Mouse (Mus musculus): ENCODE data around the gene Ppargc1a. TPM values are rescaled to one million over a fixed set of nuclear protein-coding genes. Genes with fewer than 3 reads are reported as not detected.

The Ppargc1a gene
- polyA plus RNA-seq, 1 experiment: 2.1 TPM

GRCm38 (mm10) chr5:51584987-51585386 is 17.5 kb upstream of the Ppargc1a start:
- Histone ChIP-seq H3K4me2 (ENCODE audit: low read depth) (no peak overlapping the region), H3K79me2 (ENCODE audit: control insufficient read depth, insufficient read depth) (no peaks in the 10 kb centered on the region), H3K4me3 (no peak overlapping the region), H3ac (ENCODE audit: control insufficient read depth, insufficient read length) (no peak overlapping the region), H3K36me3 (ENCODE audit: control insufficient read depth, insufficient read depth) (no peaks in the 10 kb centered on the region), H3K27me3 (ENCODE audit: control insufficient read depth, insufficient read depth, insufficient read length) (no peaks in the 10 kb centered on the region)
- TF ChIP-seq MYOG (IDR thresholded peaks at IDR 0.05; ENCODE audit: control insufficient read depth in 1 of 3, insufficient read depth in 1 of 3, insufficient read length in 2 of 3, low read depth in 2 of 3) (no peak), POLR2A (IDR thresholded peaks at IDR 0.05; ENCODE audit: insufficient read length, low read depth) (no peak), MYOD1 (IDR thresholded peaks at IDR 0.05; ENCODE audit: control insufficient read depth in 1 of 3, insufficient read length in 2 of 3, low read depth in 2 of 3) (no peak), SRF (IDR thresholded peaks at IDR 0.05; ENCODE audit: control insufficient read depth, insufficient read length, low read depth) (no peak), USF1 (IDR thresholded peaks at IDR 0.05; ENCODE audit: low read depth) (no peak), CEBPB (IDR thresholded peaks at IDR 0.05; ENCODE audit: insufficient read depth, poor library complexity, severe bottlenecking) (no peak), MAX (IDR thresholded peaks at IDR 0.05; ENCODE audit: low read depth) (no peak), TCF3 (IDR thresholded peaks at IDR 0.05; ENCODE audit: insufficient read length, low read depth) (no peak), POLR2AphosphoS2 (IDR thresholded peaks at IDR 0.05; ENCODE audit: insufficient read length, low read depth) (no peak), E2F4 (IDR thresholded peaks at IDR 0.05; ENCODE audit: insufficient read depth) (no peak), REST (IDR thresholded peaks at IDR 0.05; ENCODE audit: insufficient read depth, insufficient read length) (no peak), TCF12 (IDR thresholded peaks at IDR 0.05; ENCODE audit: insufficient read depth, poor library complexity, severe bottlenecking) (no peak)

- Histone ChIP-seq H3K4me2 (ENCODE audit: low read depth) (no peak overlapping the region), H3K4me3 (no peak overlapping the region), H3K79me2 (ENCODE audit: control insufficient read depth, insufficient read depth) (no peaks in the 10 kb centered on the region), H3K36me3 (ENCODE audit: control insufficient read depth, insufficient read depth) (no peaks in the 10 kb centered on the region), H3ac (ENCODE audit: control insufficient read depth, insufficient read length) (no peak overlapping the region), H3K27me3 (ENCODE audit: control insufficient read depth, insufficient read depth, insufficient read length) (no peaks in the 10 kb centered on the region)
- TF ChIP-seq POLR2AphosphoS2 (IDR thresholded peaks at IDR 0.05; ENCODE audit: insufficient read length, low read depth) (no peak), USF1 (IDR thresholded peaks at IDR 0.05; ENCODE audit: low read depth) (no peak), POLR2A (IDR thresholded peaks at IDR 0.05; ENCODE audit: insufficient read length, low read depth) (no peak), E2F4 (IDR thresholded peaks at IDR 0.05; ENCODE audit: insufficient read depth) (no peak), MAX (IDR thresholded peaks at IDR 0.05; ENCODE audit: low read depth) (no peak)
Observed at GRCm38 (mm10) chr5:51584186-51584585, 16.7 kb upstream of the Ppargc1a start.

GRCm38 (mm10) chr5:51583632-51584031 is 16.1 kb upstream of the Ppargc1a start:
- TF ChIP-seq REST (IDR thresholded peaks at IDR 0.05; ENCODE audit: insufficient read depth, insufficient read length) (no peak), MYOD1 (IDR thresholded peaks at IDR 0.05; ENCODE audit: control insufficient read depth in 1 of 3, insufficient read length in 2 of 3, low read depth in 2 of 3) (no peak), USF1 (IDR thresholded peaks at IDR 0.05; ENCODE audit: low read depth) (no peak), TCF12 (IDR thresholded peaks at IDR 0.05; ENCODE audit: insufficient read depth, poor library complexity, severe bottlenecking) (no peak), CEBPB (IDR thresholded peaks at IDR 0.05; ENCODE audit: insufficient read depth, poor library complexity, severe bottlenecking) (no peak), POLR2A (IDR thresholded peaks at IDR 0.05; ENCODE audit: insufficient read length, low read depth) (no peak), MYOG (IDR thresholded peaks at IDR 0.05; ENCODE audit: control insufficient read depth in 1 of 3, insufficient read depth in 1 of 3, insufficient read length in 2 of 3, low read depth in 2 of 3) (no peak), TCF3 (IDR thresholded peaks at IDR 0.05; ENCODE audit: insufficient read length, low read depth) (no peak), MAX (IDR thresholded peaks at IDR 0.05; ENCODE audit: low read depth) (no peak), E2F4 (IDR thresholded peaks at IDR 0.05; ENCODE audit: insufficient read depth) (no peak), POLR2AphosphoS2 (IDR thresholded peaks at IDR 0.05; ENCODE audit: insufficient read length, low read depth) (no peak), SRF (IDR thresholded peaks at IDR 0.05; ENCODE audit: control insufficient read depth, insufficient read length, low read depth) (no peak)
- no peak overlapping the region for H3ac ChIP-seq (ENCODE audit: control insufficient read depth, insufficient read length)
- no peaks in the 10 kb centered on the region for H3K27me3 ChIP-seq (ENCODE audit: control insufficient read depth, insufficient read depth, insufficient read length)
- H3K79me2 ChIP-seq (ENCODE audit: control insufficient read depth, insufficient read depth): no peaks in the 10 kb centered on the region
- no peaks in the 10 kb centered on the region for H3K36me3 ChIP-seq (ENCODE audit: control insufficient read depth, insufficient read depth)
- no peak overlapping the region for H3K4me2 ChIP-seq (ENCODE audit: low read depth)
- H3K4me3 ChIP-seq: no peak overlapping the region

GRCm38 (mm10) chr5:51583030-51583429 is 15.5 kb upstream of the Ppargc1a start:
- H3ac ChIP-seq (ENCODE audit: control insufficient read depth, insufficient read length): no peak overlapping the region
- no peaks in the 10 kb centered on the region for H3K36me3 ChIP-seq (ENCODE audit: control insufficient read depth, insufficient read depth)
- H3K79me2 ChIP-seq (ENCODE audit: control insufficient read depth, insufficient read depth): no peaks in the 10 kb centered on the region
- H3K4me2 ChIP-seq (ENCODE audit: low read depth): no peak overlapping the region
- TF ChIP-seq MYOG (IDR thresholded peaks at IDR 0.05; ENCODE audit: control insufficient read depth in 1 of 3, insufficient read depth in 1 of 3, insufficient read length in 2 of 3, low read depth in 2 of 3) (no peak), MAX (IDR thresholded peaks at IDR 0.05; ENCODE audit: low read depth) (no peak), POLR2A (IDR thresholded peaks at IDR 0.05; ENCODE audit: insufficient read length, low read depth) (no peak), MYOD1 (IDR thresholded peaks at IDR 0.05; ENCODE audit: control insufficient read depth in 1 of 3, insufficient read length in 2 of 3, low read depth in 2 of 3) (no peak), USF1 (IDR thresholded peaks at IDR 0.05; ENCODE audit: low read depth) (no peak), CEBPB (IDR thresholded peaks at IDR 0.05; ENCODE audit: insufficient read depth, poor library complexity, severe bottlenecking) (no peak), SRF (IDR thresholded peaks at IDR 0.05; ENCODE audit: control insufficient read depth, insufficient read length, low read depth) (no peak), REST (IDR thresholded peaks at IDR 0.05; ENCODE audit: insufficient read depth, insufficient read length) (no peak), TCF12 (IDR thresholded peaks at IDR 0.05; ENCODE audit: insufficient read depth, poor library complexity, severe bottlenecking) (no peak), TCF3 (IDR thresholded peaks at IDR 0.05; ENCODE audit: insufficient read length, low read depth) (no peak)
- no peak overlapping the region for H3K4me3 ChIP-seq
- no peaks in the 10 kb centered on the region for H3K27me3 ChIP-seq (ENCODE audit: control insufficient read depth, insufficient read depth, insufficient read length)

GRCm38 (mm10) chr5:51582618-51583017 is 15.1 kb upstream of the Ppargc1a start:
- H3K36me3 ChIP-seq (ENCODE audit: control insufficient read depth, insufficient read depth): no peaks in the 10 kb centered on the region
- H3K4me2 ChIP-seq (ENCODE audit: low read depth): no peak overlapping the region
- H3K4me3 ChIP-seq: no peak overlapping the region
- TF ChIP-seq POLR2AphosphoS2 (IDR thresholded peaks at IDR 0.05; ENCODE audit: insufficient read length, low read depth) (no peak), MAX (IDR thresholded peaks at IDR 0.05; ENCODE audit: low read depth) (no peak), TCF12 (IDR thresholded peaks at IDR 0.05; ENCODE audit: insufficient read depth, poor library complexity, severe bottlenecking) (no peak), TCF3 (IDR thresholded peaks at IDR 0.05; ENCODE audit: insufficient read length, low read depth) (no peak), E2F4 (IDR thresholded peaks at IDR 0.05; ENCODE audit: insufficient read depth) (no peak), MYOD1 (IDR thresholded peaks at IDR 0.05; ENCODE audit: control insufficient read depth in 1 of 3, insufficient read length in 2 of 3, low read depth in 2 of 3) (no peak), USF1 (IDR thresholded peaks at IDR 0.05; ENCODE audit: low read depth) (no peak), SRF (IDR thresholded peaks at IDR 0.05; ENCODE audit: control insufficient read depth, insufficient read length, low read depth) (no peak), MYOG (IDR thresholded peaks at IDR 0.05; ENCODE audit: control insufficient read depth in 1 of 3, insufficient read depth in 1 of 3, insufficient read length in 2 of 3, low read depth in 2 of 3) (no peak), REST (IDR thresholded peaks at IDR 0.05; ENCODE audit: insufficient read depth, insufficient read length) (no peak), CEBPB (IDR thresholded peaks at IDR 0.05; ENCODE audit: insufficient read depth, poor library complexity, severe bottlenecking) (no peak)
- H3ac ChIP-seq (ENCODE audit: control insufficient read depth, insufficient read length): no peak overlapping the region
- H3K79me2 ChIP-seq (ENCODE audit: control insufficient read depth, insufficient read depth): no peaks in the 10 kb centered on the region
- H3K27me3 ChIP-seq (ENCODE audit: control insufficient read depth, insufficient read depth, insufficient read length): no peaks in the 10 kb centered on the region

Measured in myocyte (in vitro differentiated cells).